Mouse (Mus musculus) heart, adult 9 months (tissue): ENCODE data around the gene Pld3.
A peak's percentile ranks its signal among the peaks of the same experiment; 100 is the strongest.

ENCODE experiments used
- DNase-seq, 2 experiments: peaks; one replicate each; pipeline ENCODE4 v3.0.0; 2022; ENCODE audit warnings: low spot score in 2 of 2

The Pld3 gene

DNA sequence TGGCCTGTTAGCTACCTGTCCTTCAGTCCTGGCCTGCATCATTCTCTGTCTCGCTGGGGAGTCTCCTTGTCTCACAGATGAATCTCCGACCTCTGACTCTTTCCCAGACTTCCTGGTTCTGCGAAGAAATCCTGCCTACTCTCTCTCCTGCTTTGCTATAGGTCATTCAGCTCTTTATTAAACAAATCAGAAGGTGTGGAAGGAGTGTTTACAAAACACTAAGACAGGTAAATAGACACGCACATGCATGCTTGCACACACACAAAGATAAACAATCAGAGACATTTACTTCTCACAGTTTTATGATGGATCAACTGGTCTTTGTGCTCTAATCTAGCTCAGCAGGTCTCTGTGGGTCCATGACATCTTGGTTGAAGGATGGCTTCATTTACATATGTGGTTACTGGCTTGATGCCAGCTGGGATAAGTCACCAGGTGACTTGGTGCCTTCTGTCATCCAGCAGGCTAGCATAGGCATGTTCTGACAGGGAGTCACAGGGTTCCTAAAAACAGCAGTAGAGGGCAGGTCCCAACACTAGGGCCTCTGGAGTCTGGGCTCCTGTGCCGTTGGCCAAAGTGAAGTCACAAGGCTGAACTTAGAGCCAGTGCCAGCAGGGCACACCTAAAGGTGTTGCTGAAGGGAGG is 16.7 kb upstream of the Pld3 start:
- DNase-seq: peak in 1 of 2 experiments; percentile 32

DNA sequence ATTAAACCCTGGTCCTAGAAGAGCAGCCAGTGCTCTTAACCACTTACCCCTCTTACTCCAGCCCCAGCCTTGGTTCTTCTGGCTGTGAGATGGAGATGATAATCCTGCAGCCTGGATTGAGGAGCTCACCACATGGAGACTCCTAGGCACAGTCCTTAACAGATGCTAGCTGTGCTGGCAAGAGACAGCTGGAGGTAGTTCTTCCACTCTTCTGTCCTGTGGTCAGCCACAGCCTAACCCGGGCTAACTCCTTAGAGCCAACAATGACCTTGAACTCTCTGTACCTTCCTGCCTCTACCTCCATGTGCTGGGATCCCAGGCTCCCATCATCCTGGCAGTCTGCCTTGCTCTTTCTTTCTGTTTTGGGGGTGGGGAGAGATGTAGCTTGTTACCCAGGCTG is 8.0 kb upstream of the Pld3 start:
- no peak for DNase-seq

- DNase-seq: peak; percentile 52 to 67
Measured at GRCm38 (mm10) chr7:27560291-27560887, 7.4 kb upstream of the Pld3 start.

DNA sequence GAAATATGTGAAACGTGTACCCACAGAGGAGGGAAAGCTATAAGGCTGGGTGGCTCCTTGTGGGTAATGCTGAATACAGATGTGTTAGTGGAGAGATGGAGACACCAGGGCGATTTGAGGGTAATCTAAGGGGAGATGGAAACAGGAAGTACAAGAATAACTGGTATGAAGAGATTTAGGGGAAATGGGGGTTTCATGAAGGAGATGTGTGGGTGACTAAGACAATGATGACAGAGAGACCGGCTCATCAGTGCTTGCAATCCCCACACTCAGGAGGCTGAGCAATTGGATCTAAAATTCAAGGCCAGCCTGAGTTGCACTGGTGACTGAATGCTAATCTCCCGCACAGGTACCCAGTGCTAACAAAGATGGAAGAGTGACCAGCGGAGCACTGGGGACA is 948 bp downstream of the Pld3 start:
- no peak for DNase-seq

DNA sequence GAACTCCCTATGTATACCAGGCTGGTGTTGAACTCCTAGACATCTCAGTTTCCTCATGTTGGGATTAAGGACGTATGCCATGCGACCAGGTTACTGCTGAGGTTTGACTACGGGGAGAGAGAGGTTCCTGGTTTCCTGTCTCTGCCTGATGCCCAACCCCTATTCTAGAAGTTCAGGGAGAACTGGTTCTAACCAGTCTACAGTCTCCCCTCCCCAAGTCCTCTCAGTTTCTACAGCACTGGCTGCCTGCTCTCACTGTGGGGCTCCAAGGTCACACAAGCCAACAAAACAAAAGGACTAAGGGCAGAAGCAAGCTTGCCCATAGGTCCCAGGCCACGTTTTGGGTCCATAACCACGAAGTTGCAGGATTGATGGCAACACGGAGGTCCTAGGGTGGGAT is 3.4 kb downstream of the Pld3 start:
- DNase-seq: no peak

DNA sequence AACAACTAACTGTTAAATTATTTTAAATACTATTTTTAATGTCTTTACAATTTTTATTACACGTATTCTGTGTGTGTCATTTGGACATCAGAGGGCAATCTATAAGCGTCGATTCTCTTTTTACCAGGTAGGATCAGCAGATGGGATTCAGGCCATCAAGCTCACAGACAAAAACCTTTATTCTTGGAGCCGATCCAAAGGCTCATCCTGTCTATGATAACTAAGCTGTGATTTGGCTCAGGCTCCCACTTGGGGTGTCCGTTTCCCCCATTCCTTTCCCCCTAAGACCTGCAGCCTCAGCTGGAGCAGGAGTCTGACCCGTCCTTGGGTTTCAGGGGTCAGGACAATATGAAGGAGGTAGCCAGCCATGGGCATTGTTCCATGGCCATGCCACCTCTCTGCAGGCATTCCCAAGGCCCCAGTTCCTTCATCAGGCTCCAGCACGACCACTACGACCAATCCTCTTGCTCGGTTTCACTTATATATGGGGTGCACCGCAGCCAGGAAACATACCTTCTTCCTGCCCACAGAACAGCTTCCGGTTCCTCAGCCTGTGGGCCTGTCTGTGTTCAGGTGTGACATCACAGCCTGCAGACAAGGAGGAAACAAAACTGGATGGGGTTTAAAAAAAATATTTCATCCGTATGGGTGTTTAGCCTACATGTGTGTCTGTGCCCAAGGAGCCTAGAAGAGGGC is 8.2 kb downstream of the Pld3 start:
- no peak for DNase-seq

GRCm38 (mm10) chr7:27543851-27544250 is 9.2 kb downstream of the Pld3 start:
- no peak for DNase-seq

DNA sequence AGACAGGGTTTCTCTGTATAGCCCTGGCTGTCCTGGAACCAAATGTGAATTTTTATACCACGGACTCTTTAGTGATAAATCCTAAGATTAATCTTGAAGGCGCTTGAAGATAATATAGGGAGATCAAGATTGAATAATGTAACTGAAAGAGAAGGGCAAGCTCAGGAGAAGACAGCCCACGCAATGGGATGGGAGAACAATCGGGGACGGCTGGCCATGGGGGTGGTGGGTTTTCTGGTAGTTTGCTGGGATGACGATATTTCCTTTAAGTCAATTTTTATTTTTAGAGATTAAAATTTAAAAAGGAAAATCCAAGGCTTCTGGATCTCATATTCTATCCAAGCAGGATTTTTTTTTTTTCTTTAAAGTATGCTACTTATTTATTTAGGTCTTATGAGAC is 10.0 kb downstream of the Pld3 start:
- DNase-seq: no peak

- DNase-seq: peak; percentile 75 to 77
Measured at GRCm38 (mm10) chr7:27542392-27543033, 10.5 kb downstream of the Pld3 start.

GRCm38 (mm10) chr7:27541922-27542321 is 11.1 kb downstream of the Pld3 start:
- no peak for DNase-seq

- no peak for DNase-seq
Measured at GRCm38 (mm10) chr7:27541431-27541830, 11.6 kb downstream of the Pld3 start.

DNA sequence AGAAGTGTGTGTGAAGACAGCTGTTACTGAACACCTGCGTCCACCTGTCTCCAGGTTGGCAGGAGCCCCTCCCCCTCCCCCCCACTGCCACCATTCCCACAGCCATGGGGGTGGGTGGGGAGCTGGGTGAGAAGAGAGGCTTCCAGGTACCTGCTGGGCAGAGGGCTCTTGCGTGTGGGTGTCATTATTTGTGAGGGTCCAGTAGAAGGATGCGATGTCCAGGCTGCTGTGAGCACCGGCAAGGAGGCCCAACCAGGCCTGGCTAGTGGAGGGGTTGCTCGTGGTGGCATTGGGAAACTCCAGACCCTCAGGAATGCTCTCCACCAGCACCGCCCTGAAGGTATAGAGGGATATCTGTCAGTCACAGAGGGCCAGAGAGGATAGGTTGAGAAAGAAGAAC is 12.1 kb downstream of the Pld3 start:
- DNase-seq: no peak

DNA sequence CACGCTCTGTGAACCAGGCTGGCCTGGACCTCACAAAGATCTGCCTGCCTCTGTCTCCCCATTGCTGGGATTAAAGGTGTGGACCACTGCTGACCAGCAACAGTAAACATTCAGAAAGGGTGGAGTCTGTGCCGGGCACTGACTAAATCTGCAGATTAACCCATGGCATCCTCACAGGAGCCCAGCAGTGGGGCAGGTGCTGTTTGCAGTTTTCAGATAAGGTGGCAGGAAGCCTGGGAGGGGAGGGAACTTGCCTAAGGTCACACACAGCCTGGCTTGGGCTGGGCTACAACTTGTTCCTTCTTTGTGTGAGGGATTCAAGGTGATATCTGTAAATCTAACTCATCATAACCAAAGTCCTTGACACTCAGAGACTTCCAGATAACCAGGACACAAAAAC is 12.5 kb downstream of the Pld3 start:
- no peak for DNase-seq

GRCm38 (mm10) chr7:27538797-27539196 is 14.2 kb downstream of the Pld3 start:
- DNase-seq: no peak

DNA sequence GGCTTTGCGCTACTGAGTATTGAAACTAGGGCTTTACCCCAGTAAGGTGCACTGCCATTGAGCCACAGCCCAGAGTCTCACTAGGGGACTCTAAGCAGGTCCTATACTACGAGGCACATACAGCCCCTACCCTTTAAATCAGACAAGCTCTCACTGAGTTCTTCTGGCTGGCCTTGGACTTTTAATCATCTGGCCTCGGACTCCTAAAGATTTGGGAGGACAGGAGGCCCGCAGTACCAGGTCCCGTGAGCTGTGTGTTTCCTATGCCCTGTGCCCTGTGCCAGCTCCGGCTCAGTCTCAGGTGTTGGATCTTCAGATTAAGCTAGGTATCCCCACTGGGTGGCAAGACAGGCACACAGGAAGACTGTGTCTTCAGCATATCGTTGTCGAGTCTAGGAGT is 15.0 kb downstream of the Pld3 start:
- no peak for DNase-seq

GRCm38 (mm10) chr7:27536618-27537017 is 16.4 kb downstream of the Pld3 start:
- no peak for DNase-seq

DNA sequence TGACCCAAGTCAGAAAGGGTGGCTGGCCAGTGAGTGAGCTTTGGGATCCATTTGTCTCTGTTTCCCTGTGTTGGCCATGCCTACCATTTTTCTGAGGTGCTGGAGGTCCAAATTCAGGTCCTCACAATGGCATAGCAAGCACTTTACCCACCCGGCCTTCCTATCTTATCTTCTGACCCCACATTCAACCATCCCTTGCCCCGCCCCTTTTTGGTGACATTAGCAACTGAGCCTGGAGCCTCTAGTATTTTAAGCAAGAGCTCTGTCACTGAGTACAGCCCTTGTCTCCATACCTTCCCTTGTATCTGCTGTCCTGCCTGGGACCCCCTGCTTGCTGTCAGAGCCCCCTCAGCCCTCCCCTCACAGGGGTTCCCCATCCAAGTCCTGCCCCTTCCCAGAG is 17.6 kb downstream of the Pld3 start:
- no peak for DNase-seq

- no peak for DNase-seq
Measured at GRCm38 (mm10) chr7:27532480-27533050, 20.5 kb downstream of the Pld3 start.

- DNase-seq: no peak
Measured at GRCm38 (mm10) chr7:27531707-27532106, 21.3 kb downstream of the Pld3 start.

DNA sequence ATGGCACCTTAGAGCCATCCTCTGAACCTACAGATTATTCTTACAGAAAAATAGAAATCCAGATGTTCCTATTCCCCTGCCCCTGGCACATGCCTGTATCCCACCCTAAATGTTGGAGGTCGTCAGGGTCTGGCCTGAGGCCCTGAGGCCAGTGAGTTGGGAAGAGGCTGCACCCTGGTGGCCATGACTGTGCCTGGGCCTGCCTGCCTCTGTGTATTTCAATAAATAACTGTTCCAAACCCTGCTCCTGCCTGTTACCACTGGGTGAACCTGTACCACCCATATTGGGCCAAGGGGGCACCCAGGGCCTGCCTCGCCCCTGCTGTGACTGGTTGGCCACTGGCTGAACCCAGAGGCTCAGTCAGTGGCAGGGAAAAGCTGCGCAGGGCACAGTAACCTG is 22.1 kb downstream of the Pld3 start:
- no peak for DNase-seq

- no peak for DNase-seq
Measured at GRCm38 (mm10) chr7:27529070-27529469, 23.9 kb downstream of the Pld3 start.

- DNase-seq: peak; percentile 50 to 71
Measured at GRCm38 (mm10) chr7:27526039-27526827, 26.8 kb downstream of the Pld3 start.
